Mouse (Mus musculus): ENCODE data around the gene Arl3.

- TF ChIP-seq CTCF (IDR thresholded peaks at IDR 0.05; ENCODE audit: low read depth) (no peak), EP300 (optimal IDR thresholded peaks at IDR 0.05) (no peak)
Measured at GRCm38 (mm10) chr19:46518352-46518787, 54.6 kb downstream of the Arl3 start.

All from stomach, postnatal 0 days (tissue).